Mouse (Mus musculus): ENCODE results near the gene Hnrnpa2b1. TPM values are rescaled to one million over a fixed set of nuclear protein-coding genes. Genes with fewer than 3 reads are reported as not detected.

Hnrnpa2b1 gene
- polyA plus RNA-seq, 1 experiment from 2014 or later, result 613 TPM

DNA sequence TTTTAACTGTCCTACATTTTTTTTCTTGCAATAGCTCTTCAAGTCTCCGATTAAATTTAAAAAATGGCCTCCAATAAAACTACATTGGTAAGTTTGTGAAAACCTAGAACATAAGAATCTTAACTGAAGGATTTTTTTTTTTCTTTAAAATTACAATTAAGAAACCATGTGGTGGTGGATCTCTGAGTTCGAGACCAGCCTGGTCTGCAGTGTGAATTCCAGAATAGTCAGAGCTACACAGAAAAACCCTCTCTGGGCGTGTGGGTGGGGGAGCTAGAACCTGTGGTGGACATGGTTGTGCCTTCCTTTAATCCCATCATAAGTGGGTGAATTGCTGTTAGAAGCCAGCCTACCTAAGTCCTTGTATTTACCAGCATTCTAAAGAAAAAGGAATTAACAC lies 2.1 kb upstream of the Hnrnpa2b1 start:
- peak overlapping the region; percentile 97; the same call in 1 of the 2 replicates for H3K4me3 ChIP-seq (ENCODE audit: low read depth, low read length)
- 0 out of 2 replicates have a peak, but pooled peaks cover 3% of the 10 kb centered on the region for H3K4me1 ChIP-seq (ENCODE audit: insufficient read depth, low read depth, low read length)
- peak overlapping the region; percentile 58; the same call in 1 of the 2 replicates for H3K4me2 ChIP-seq (replicated peaks; ENCODE audit: low read depth, low read length)
- DNase-seq (ENCODE audit: low spot score) (no peak), ATAC-seq (no peak)
- no peaks in the 10 kb centered on the region for H3K9me3 ChIP-seq (ENCODE audit: low read length)
- TF ChIP-seq CTCF (IDR thresholded peaks at IDR 0.05), result no peak
- TF ChIP-seq EP300 (IDR thresholded peaks at IDR 0.05), result no peak
- 0 out of 2 replicates have a peak, but pooled peaks cover 4% of the 10 kb centered on the region for H3K36me3 ChIP-seq (ENCODE audit: insufficient read depth, low read length)
- WGBS, result 11% methylated on average over 3 of the region's 3 CpGs
- H3K9ac ChIP-seq (replicated peaks; ENCODE audit: low read depth), result no peak overlapping the region
- H3K27ac ChIP-seq (ENCODE audit: low read length), result no peak overlapping the region
- H3K27me3 ChIP-seq (replicated peaks; ENCODE audit: insufficient read depth, low read length), result no peaks in the 10 kb centered on the region

DNA sequence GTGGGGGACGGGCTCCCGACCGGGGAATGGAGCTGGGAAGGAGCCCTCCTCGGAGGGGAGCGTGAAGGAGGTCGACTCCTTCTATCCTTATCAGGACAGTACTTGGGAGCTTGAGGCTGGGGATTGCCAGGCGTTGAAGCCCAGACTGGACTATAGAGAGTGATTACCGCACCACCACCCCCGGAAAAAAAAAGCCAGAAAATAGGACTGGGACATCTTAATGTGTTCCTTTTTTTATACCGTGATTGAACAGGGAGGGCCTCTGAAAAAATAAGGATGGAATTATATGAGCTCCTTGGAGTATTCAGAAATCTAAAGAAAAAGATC lies 1.4 kb upstream of the Hnrnpa2b1 start:
- TF ChIP-seq EP300 (IDR thresholded peaks at IDR 0.05) (no peak), CTCF (IDR thresholded peaks at IDR 0.05) (no peak)
- Histone ChIP-seq H3K4me1 (ENCODE audit: insufficient read depth, low read depth, low read length) (0 out of 2 replicates have a peak, but pooled peaks cover 3% of the 10 kb centered on the region), H3K4me3 (ENCODE audit: low read depth, low read length) (peak overlapping the region; percentile 97), H3K27ac (ENCODE audit: low read length) (peak overlapping the region; percentile 100), H3K9ac (replicated peaks; ENCODE audit: low read depth) (peak overlapping the region; percentile 69), H3K36me3 (ENCODE audit: insufficient read depth, low read length) (peaks cover 8% of the 10 kb centered on the region), H3K4me2 (replicated peaks; ENCODE audit: low read depth, low read length) (peak overlapping the region; percentile 58), H3K9me3 (ENCODE audit: low read length) (no peaks in the 10 kb centered on the region), H3K27me3 (replicated peaks; ENCODE audit: insufficient read depth, low read length) (no peaks in the 10 kb centered on the region)
- no peak for ATAC-seq
- under 1% methylated on average over 10 of the region's 10 CpGs for WGBS
- DNase-seq (ENCODE audit: low spot score), result no peak

DNA sequence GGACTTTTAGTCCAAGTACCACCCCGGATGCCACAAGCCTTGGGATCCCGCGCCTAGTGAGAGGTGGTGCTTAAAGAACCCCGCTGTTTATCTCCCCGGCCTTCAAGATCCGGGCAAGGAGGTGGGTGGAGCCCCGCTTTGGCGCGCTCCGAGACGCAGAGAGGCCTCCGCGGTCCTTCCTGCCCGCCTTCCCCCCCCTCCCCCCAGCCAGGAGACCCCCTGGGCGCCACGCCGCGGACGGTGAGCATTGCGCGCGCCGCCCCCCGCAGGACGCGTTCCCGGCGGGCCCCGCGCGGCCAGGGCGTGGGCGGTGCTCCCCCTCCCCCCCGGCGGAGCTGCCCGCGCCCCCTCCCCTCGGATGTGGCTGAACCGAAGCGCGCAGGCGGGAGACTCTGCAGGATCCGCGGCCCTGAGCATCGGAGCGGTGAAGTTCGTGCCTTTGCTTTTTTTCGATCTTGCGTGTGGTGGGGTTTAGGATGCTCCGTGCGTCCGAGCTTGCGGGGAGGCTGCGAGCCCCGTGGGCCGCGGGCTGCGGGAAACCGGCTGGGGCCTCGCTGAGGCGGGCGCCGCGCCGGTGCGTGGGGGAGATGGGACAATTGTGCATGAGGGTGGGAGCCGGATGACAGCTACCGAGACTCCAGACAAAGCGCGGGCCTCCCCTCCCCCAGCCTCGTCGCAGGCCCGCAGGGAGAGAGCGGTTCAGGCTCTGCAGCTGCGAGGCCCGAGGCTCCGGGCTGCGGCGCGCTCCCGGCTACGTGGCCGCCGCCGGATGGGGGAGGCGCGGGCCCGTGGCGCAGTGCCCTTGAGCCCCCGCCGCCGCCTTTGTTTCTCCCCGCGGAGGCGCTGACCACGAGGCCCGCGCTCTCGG lies 851 bp upstream of the Hnrnpa2b1 start, which contains the start of gene Cbx3:
Cbx3 (plus strand) TSS at position 50 of the 868 bp plus-strand sequence.
- Histone ChIP-seq H3K4me3 (ENCODE audit: low read depth, low read length) (peak within 1 kb of the TSS; percentile 97), H3K9ac (replicated peaks; ENCODE audit: low read depth) (peak within 1 kb of the TSS; percentile 99), H3K27ac (ENCODE audit: low read length) (peak within 1 kb of the TSS; percentile 100), H3K36me3 (ENCODE audit: insufficient read depth, low read length) (peaks cover 10% of the 10 kb centered on the region), H3K27me3 (replicated peaks; ENCODE audit: insufficient read depth, low read length) (no peaks in the 10 kb centered on the region), H3K4me1 (ENCODE audit: insufficient read depth, low read depth, low read length) (0 out of 2 replicates have a peak, but pooled peaks cover 3% of the 10 kb centered on the region), H3K4me2 (replicated peaks; ENCODE audit: low read depth, low read length) (peak within 1 kb of the TSS; percentile 60), H3K9me3 (ENCODE audit: low read length) (no peaks in the 10 kb centered on the region)
- no peak for TF ChIP-seq EP300 (IDR thresholded peaks at IDR 0.05)
- no peak for TF ChIP-seq CTCF (IDR thresholded peaks at IDR 0.05)
- ATAC-seq, result peak; percentile 81
- DNase-seq (ENCODE audit: low spot score), result peak; percentile 96
- WGBS, result under 1% methylated on average over 46 of the region's 99 CpGs

DNA sequence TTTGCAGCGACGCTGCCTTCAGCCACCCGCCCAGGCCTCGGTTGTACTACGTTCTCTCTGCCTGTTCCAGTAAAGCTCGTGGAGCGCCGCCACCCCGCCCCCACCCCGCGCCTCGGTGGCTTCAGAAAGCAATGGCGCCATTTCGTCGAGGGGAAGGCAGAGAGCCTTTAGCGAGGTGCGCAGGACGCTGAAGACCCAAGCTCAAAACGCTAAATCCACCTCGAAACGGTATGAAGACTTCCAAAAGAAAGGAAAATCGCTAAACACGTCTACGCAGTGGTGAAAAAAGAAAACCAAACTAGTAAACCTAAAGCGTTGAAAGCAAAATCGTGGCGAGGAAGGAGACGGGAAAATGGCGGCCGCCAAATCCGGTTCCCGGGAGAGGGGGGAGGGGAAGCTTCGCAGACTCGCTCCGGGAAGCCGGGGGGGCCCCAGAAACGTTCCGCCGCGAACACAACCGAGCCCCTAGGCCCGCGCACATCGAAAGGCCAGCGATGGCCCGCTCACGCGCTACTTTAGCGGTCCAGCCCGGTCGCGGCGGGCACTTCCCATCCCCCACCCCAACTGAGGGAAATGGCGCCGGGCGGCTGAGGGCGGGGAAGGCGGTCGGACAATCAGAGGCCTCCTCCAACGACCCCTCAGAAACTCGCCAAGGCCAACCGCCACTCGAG lies 668 bp downstream of the Hnrnpa2b1 start:
- DNase-seq (ENCODE audit: low spot score) (peak; percentile 89), ATAC-seq (peak; percentile 27)
- Histone ChIP-seq H3K27me3 (replicated peaks; ENCODE audit: insufficient read depth, low read length) (no peaks in the 10 kb centered on the region), H3K9ac (replicated peaks; ENCODE audit: low read depth) (peak overlapping the region; percentile 99), H3K4me1 (ENCODE audit: insufficient read depth, low read depth, low read length) (0 out of 2 replicates have a peak, but pooled peaks cover 3% of the 10 kb centered on the region), H3K9me3 (ENCODE audit: low read length) (no peaks in the 10 kb centered on the region), H3K27ac (ENCODE audit: low read length) (peak overlapping the region; percentile 100), H3K4me2 (replicated peaks; ENCODE audit: low read depth, low read length) (peak overlapping the region; percentile 60), H3K4me3 (ENCODE audit: low read depth, low read length) (peak overlapping the region; percentile 97), H3K36me3 (ENCODE audit: insufficient read depth, low read length) (peaks cover 13% of the 10 kb centered on the region)
- under 1% methylated on average over 58 of the region's 63 CpGs for WGBS
- TF ChIP-seq EP300 (IDR thresholded peaks at IDR 0.05) (peak; percentile 47; the same call in 1 of the 2 replicates), CTCF (IDR thresholded peaks at IDR 0.05) (0 out of 2 replicates have a peak, but pooled peaks have one; percentile 8)

DNA sequence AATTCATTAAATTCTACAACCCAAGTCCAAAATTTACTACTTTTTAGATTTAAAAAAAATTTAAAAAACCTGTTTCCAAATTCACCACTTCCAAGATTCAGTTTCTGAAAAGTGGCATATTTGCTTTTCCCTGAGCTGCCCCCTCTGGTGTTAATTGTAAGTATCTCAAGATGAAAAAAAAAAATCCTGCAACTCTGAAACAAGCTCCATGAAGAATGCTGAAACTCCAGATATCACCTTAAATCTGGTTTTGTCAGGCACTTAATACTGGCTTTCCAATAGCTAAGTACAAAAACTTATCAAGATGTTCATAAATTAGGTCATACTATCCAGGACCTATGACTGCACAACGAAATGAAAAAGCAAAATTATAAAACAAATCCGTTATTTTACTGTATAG lies 2.0 kb downstream of the Hnrnpa2b1 start:
- ATAC-seq, result no peak
- peak; percentile 79 for DNase-seq (ENCODE audit: low spot score)
- TF ChIP-seq CTCF (IDR thresholded peaks at IDR 0.05), result peak; percentile 51
- no peak for TF ChIP-seq EP300 (IDR thresholded peaks at IDR 0.05)

DNA sequence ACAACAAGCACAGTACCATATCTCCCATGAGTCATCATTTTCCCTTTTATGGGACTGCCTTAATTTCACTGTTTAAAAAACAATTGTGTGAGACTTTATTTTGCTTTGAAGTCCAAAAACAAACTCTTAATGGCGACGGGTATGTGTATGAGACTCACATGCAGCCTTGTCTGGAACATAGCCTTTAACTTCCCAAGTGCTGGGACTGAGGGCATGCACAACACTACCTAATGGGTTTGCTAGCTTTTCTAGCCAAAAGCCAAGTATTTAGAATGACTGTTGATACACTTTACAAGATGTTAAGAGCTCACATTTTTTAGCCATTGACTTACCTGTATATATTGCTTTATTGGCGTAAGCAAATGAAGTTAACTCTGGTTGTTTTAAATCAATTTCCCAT lies 9.3 kb downstream of the Hnrnpa2b1 start:
- Histone ChIP-seq H3K27ac (ENCODE audit: low read length) (no peak overlapping the region), H3K36me3 (ENCODE audit: insufficient read depth, low read length) (peaks cover 23% of the 10 kb centered on the region), H3K4me2 (replicated peaks; ENCODE audit: low read depth, low read length) (no peak overlapping the region), H3K4me3 (ENCODE audit: low read depth, low read length) (no peak overlapping the region), H3K9ac (replicated peaks; ENCODE audit: low read depth) (no peak overlapping the region), H3K9me3 (ENCODE audit: low read length) (no peaks in the 10 kb centered on the region), H3K27me3 (replicated peaks; ENCODE audit: insufficient read depth, low read length) (no peaks in the 10 kb centered on the region), H3K4me1 (ENCODE audit: insufficient read depth, low read depth, low read length) (no peaks in the 10 kb centered on the region)
- TF ChIP-seq CTCF (IDR thresholded peaks at IDR 0.05) (no peak), EP300 (IDR thresholded peaks at IDR 0.05) (no peak)
- no peak for DNase-seq (ENCODE audit: low spot score)
- 68% methylated on average over 3 of the region's 3 CpGs for WGBS
- ATAC-seq, result no peak

More for the DNA sequence above, 2.0 kb downstream of the Hnrnpa2b1 start:
- 0 out of 2 replicates have a peak, but pooled peaks cover 3% of the 10 kb centered on the region for H3K4me1 ChIP-seq (ENCODE audit: insufficient read depth, low read depth, low read length)
- H3K27ac ChIP-seq (ENCODE audit: low read length), result no peak overlapping the region
- H3K36me3 ChIP-seq (ENCODE audit: insufficient read depth, low read length), result peaks cover 25% of the 10 kb centered on the region
- 0 out of 2 replicates have a peak overlapping the region, but pooled peaks have one; percentile 1 for H3K9ac ChIP-seq (replicated peaks; ENCODE audit: low read depth)
- under 1% methylated on average over 2 of the region's 2 CpGs for WGBS
- H3K27me3 ChIP-seq (replicated peaks; ENCODE audit: insufficient read depth, low read length), result no peaks in the 10 kb centered on the region
- H3K9me3 ChIP-seq (ENCODE audit: low read length), result no peaks in the 10 kb centered on the region
- H3K4me2 ChIP-seq (replicated peaks; ENCODE audit: low read depth, low read length), result peak overlapping the region; percentile 60
- H3K4me3 ChIP-seq (ENCODE audit: low read depth, low read length), result peak overlapping the region; percentile 97
